Mouse (Mus musculus) MEL (cell line): ENCODE results near the gene C7. TPM values are rescaled to one million over a fixed set of nuclear protein-coding genes. Genes with fewer than 3 reads are reported as not detected.

Experiments used
- DNase-seq: peaks from one replicate; pipeline ENCODE4 v3.0.0; 2011; ENCODE audit warnings: low read depth, low spot score
- H3K27ac ChIP-seq: 2 replicates; pipeline ENCODE4 v1.5.1; 2012; ENCODE audit warnings: low read depth, mild to moderate bottlenecking, control low read depth, low read length, moderate library complexity; ENCODE audit not compliant: control insufficient read depth
- H3K27me3 ChIP-seq, 2 experiments: fragments of 150-350 bp in 1 of 2; sonication (generic) in 1 of 2; 2 replicates each; pipeline ENCODE4 v1.6.1; 2012; ENCODE audit warnings: low read length in 2 of 2, mild to moderate bottlenecking in 2 of 2, improper control_type of control experiment in 1 of 2, moderate library complexity in 1 of 2; ENCODE audit not compliant: insufficient read depth in 2 of 2, control insufficient read depth in 1 of 2
- H3K36me3 ChIP-seq, 2 experiments: 2 replicates each; pipeline ENCODE4 v1.6.1; 2012 to 2014; ENCODE audit warnings: low read length in 2 of 2, improper control_type of control experiment in 1 of 2, inconsistent platforms in 1 of 2, mild to moderate bottlenecking in 1 of 2; ENCODE audit not compliant: insufficient read depth in 2 of 2, control insufficient read depth in 1 of 2
- H3K4me1 ChIP-seq, 2 experiments: fragments of 150-350 bp in 1 of 2; sonication (generic) in 1 of 2; 2 replicates each; pipeline ENCODE4 v1.6.1; 2012; ENCODE audit warnings: low read length in 2 of 2, improper control_type of control experiment in 1 of 2, mild to moderate bottlenecking in 1 of 2; ENCODE audit not compliant: insufficient read depth in 2 of 2, control insufficient read depth in 1 of 2
- H3K4me3 ChIP-seq, 2 experiments: fragments of 150-350 bp in 1 of 2; sonication (generic) in 1 of 2; 2 replicates each; pipeline ENCODE4 v1.5.1; 2012; ENCODE audit warnings: low read depth in 2 of 2, low read length in 2 of 2, mild to moderate bottlenecking in 2 of 2, moderate library complexity in 2 of 2, control low read depth in 1 of 2, improper control_type of control experiment in 1 of 2; ENCODE audit not compliant: control insufficient read depth in 1 of 2, insufficient read depth in 1 of 2
- H3K79me2 ChIP-seq: 2 replicates; pipeline ENCODE4 v1.6.1; 2012; ENCODE audit warnings: mild to moderate bottlenecking, low read length, moderate library complexity; ENCODE audit not compliant: control insufficient read depth, poor library complexity, insufficient read depth
- H3K9ac ChIP-seq: 2 replicates; pipeline ENCODE4 v1.6.1; 2012; ENCODE audit warnings: low read depth, mild to moderate bottlenecking, control low read depth, low read length, moderate library complexity; ENCODE audit not compliant: control insufficient read depth, poor library complexity, severe bottlenecking
- H3K9me3 ChIP-seq: fragments of 150-350 bp; sonication (generic); replicated peaks from 2 replicates; pipeline ENCODE4 v1.6.1; 2012; ENCODE audit warnings: mild to moderate bottlenecking, low read length, improper control_type of control experiment, moderate library complexity; ENCODE audit not compliant: insufficient read depth
- CHD1 ChIP-seq: IDR thresholded peaks from 2 replicates; pipeline ENCODE4 v1.6.1; 2012; ENCODE audit warnings: low read depth, mild to moderate bottlenecking, inconsistent platforms, low read length, improper control_type of control experiment
- CHD2 ChIP-seq: IDR thresholded peaks from 2 replicates; pipeline ENCODE4 v1.6.1; 2011; ENCODE audit warnings: low read length, improper control_type of control experiment
- CTCF ChIP-seq, 3 experiments: IDR thresholded peaks in 2 of 3; conservative IDR thresholded peaks in 1 of 3; 2 replicates each; pipeline ENCODE4 v1.5.1; 2011 to 2012; ENCODE audit warnings: low read length in 3 of 3, low read depth in 2 of 3, mild to moderate bottlenecking in 2 of 3, improper control_type of control experiment in 1 of 3, inconsistent platforms in 1 of 3, mixed read lengths in 1 of 3, moderate library complexity in 1 of 3; ENCODE audit not compliant: control insufficient read depth in 1 of 3, insufficient read depth in 1 of 3, poor library complexity in 1 of 3, severe bottlenecking in 1 of 3
- E2F4 ChIP-seq: IDR thresholded peaks from 2 replicates; pipeline ENCODE4 v1.6.1; 2011; ENCODE audit warnings: low read depth, low read length, improper control_type of control experiment, borderline replicate concordance
- ELF1 ChIP-seq: IDR thresholded peaks from 2 replicates; pipeline ENCODE4 v1.6.1; 2014; ENCODE audit warnings: low read depth, mild to moderate bottlenecking, inconsistent platforms, low read length, improper control_type of control experiment, moderate library complexity
- ETS1 ChIP-seq: IDR thresholded peaks from 2 replicates; pipeline ENCODE4 v1.6.1; 2012; ENCODE audit warnings: low read depth, mild to moderate bottlenecking, inconsistent platforms, low read length, improper control_type of control experiment, moderate library complexity
- GABPA ChIP-seq: IDR thresholded peaks from 2 replicates; pipeline ENCODE4 v1.6.1; 2012; ENCODE audit warnings: low read depth, mild to moderate bottlenecking, inconsistent platforms, low read length, improper control_type of control experiment, moderate library complexity
- KAT2A ChIP-seq: conservative IDR thresholded peaks from 2 replicates; pipeline ENCODE4 v1.6.1; 2012; ENCODE audit warnings: low read depth, low read length, improper control_type of control experiment, inconsistent platforms
- MEF2A ChIP-seq: IDR thresholded peaks from 2 replicates; pipeline ENCODE4 v1.6.1; 2014; ENCODE audit warnings: low read depth, mild to moderate bottlenecking, inconsistent platforms, low read length, improper control_type of control experiment; ENCODE audit not compliant: poor library complexity, insufficient replicate concordance, severe bottlenecking; ENCODE audit errors: extremely low read depth
- MXI1 ChIP-seq: IDR thresholded peaks from 2 replicates; pipeline ENCODE4 v1.6.1; 2011; ENCODE audit warnings: mild to moderate bottlenecking, low read depth, low read length, improper control_type of control experiment
- MYC ChIP-seq: IDR thresholded peaks from 2 replicates; pipeline ENCODE4 v1.6.1; 2011; ENCODE audit warnings: low read depth, mild to moderate bottlenecking, low read length, improper control_type of control experiment, moderate library complexity
- NELFE ChIP-seq: IDR thresholded peaks from 2 replicates; pipeline ENCODE4 v1.6.1; 2011; ENCODE audit warnings: low read depth, low read length, improper control_type of control experiment
- POLR2AphosphoS2 ChIP-seq: IDR thresholded peaks from 2 replicates; pipeline ENCODE4 v1.6.1; 2011; ENCODE audit warnings: low read length, improper control_type of control experiment
- RCOR1 ChIP-seq: IDR thresholded peaks from 2 replicates; pipeline ENCODE4 v1.6.1; 2012; ENCODE audit warnings: low read depth, mild to moderate bottlenecking, inconsistent platforms, low read length, improper control_type of control experiment
- SIN3A ChIP-seq: IDR thresholded peaks from 2 replicates; pipeline ENCODE4 v1.6.1; 2012; ENCODE audit warnings: low read length, improper control_type of control experiment, inconsistent platforms
- TAL1 ChIP-seq: IDR thresholded peaks from 2 replicates; pipeline ENCODE4 v1.6.1; 2012; ENCODE audit warnings: mild to moderate bottlenecking, inconsistent platforms, low read length, moderate library complexity, mixed read lengths
- TCF12 ChIP-seq: IDR thresholded peaks from 2 replicates; pipeline ENCODE4 v1.6.1; 2014; ENCODE audit warnings: low read depth, mild to moderate bottlenecking, inconsistent platforms, low read length, improper control_type of control experiment, moderate library complexity
- UBTF ChIP-seq: IDR thresholded peaks from 2 replicates; pipeline ENCODE4 v1.6.1; 2012; ENCODE audit warnings: low read depth, mild to moderate bottlenecking, inconsistent platforms, low read length, improper control_type of control experiment, moderate library complexity, borderline replicate concordance; ENCODE audit not compliant: insufficient read depth
- ZKSCAN1 ChIP-seq: IDR thresholded peaks from 2 replicates; pipeline ENCODE4 v1.6.1; 2012; ENCODE audit warnings: low read depth, mild to moderate bottlenecking, inconsistent platforms, low read length, improper control_type of control experiment, moderate library complexity
- ZMIZ1 ChIP-seq: IDR thresholded peaks from 2 replicates; pipeline ENCODE4 v1.6.1; 2012; ENCODE audit warnings: low read depth, mild to moderate bottlenecking, inconsistent platforms, low read length, improper control_type of control experiment, moderate library complexity
- polyA plus RNA-seq, 2 experiments: library from polyadenylated mRNA; stranded (reverse) in 1 of 2; unstranded in 1 of 2; fragments of >175 nt in 1 of 2; fragments of >200 nt in 1 of 2; gene quantifications; 2 replicates each; pipeline versions ENCODE4 v1.2.1 to v1.2.4; 2012; ENCODE audit warnings: low replicate concordance in 2 of 2, low read depth in 1 of 2; ENCODE audit not compliant: insufficient read length in 2 of 2, insufficient read depth in 1 of 2, missing spikeins in 1 of 2
- total RNA-seq: library from RNA; depleted of rRNA; stranded (reverse); fragments of 300-350 nt; gene quantifications from 2 replicates; pipeline ENCODE4 v1.2.3, GENCODE M21; 2012; rRNA removed

C7 gene
- total RNA-seq (not detected in 2 replicates), polyA plus RNA-seq (not detected)

GRCm38 (mm10) chr15:5063635-5064034, at the start of gene C7:
Gene C7 (minus strand): TSS chr15:5063740.
- H3K36me3 ChIP-seq = no peaks in the 10 kb centered on the region
- no peaks in the 10 kb centered on the region for H3K79me2 ChIP-seq
- H3K27ac ChIP-seq = no peak within 1 kb of the TSS
- H3K9me3 ChIP-seq = no peaks in the 10 kb centered on the region
- H3K27me3 ChIP-seq = peaks cover 0 to 6% of the 10 kb centered on the region in 2 experiments; a peak in 3 of 4 replicates
- H3K4me1 ChIP-seq = no peaks in the 10 kb centered on the region
- TF ChIP-seq MXI1 (no peak), POLR2AphosphoS2 (no peak), KAT2A (no peak), CHD2 (no peak), TAL1 (no peak), ELF1 (no peak), UBTF (no peak), GABPA (no peak), MYC (no peak), CTCF (IDR thresholded peaks at IDR 0.05 in 2 of 3, conservative IDR thresholded peaks at IDR 0.05 in 1 of 3; ENCODE audit: control insufficient read depth in 1 of 3, insufficient read depth in 1 of 3, low read depth in 2 of 3, low read length in 3 of 3, poor library complexity in 1 of 3, severe bottlenecking in 1 of 3) (no peak), SIN3A (no peak), MEF2A (no peak), NELFE (no peak), ZKSCAN1 (no peak), RCOR1 (no peak), CHD1 (no peak), TCF12 (no peak), E2F4 (no peak), ZMIZ1 (no peak)
- DNase-seq = no peak
- no peak within 1 kb of the TSS for H3K4me3 ChIP-seq
- H3K9ac ChIP-seq = no peak within 1 kb of the TSS

GRCm38 (mm10) chr15:5112651-5113050, 49.1 kb upstream of the C7 start:
- no peak for DNase-seq
- no peak overlapping the region for H3K4me3 ChIP-seq
- H3K79me2 ChIP-seq = peaks cover 14% of the 10 kb centered on the region
- peaks cover 0 to 22% of the 10 kb centered on the region in 2 experiments; a peak in 2 of 4 replicates for H3K4me1 ChIP-seq
- TF ChIP-seq ZMIZ1 = no peak
- no peak for TF ChIP-seq ETS1
- TF ChIP-seq RCOR1 = no peak
- no peak overlapping the region for H3K27ac ChIP-seq
- H3K9ac ChIP-seq = no peak overlapping the region
- no peaks in the 10 kb centered on the region for H3K27me3 ChIP-seq
- peaks cover 3 to 16% of the 10 kb centered on the region in 2 experiments; a peak in 3 of 4 replicates for H3K36me3 ChIP-seq
- H3K9me3 ChIP-seq = no peaks in the 10 kb centered on the region
